Mouse (Mus musculus): Measurements from ENCODE around the gene Oaz2. TPM values are rescaled to one million over a fixed set of nuclear protein-coding genes. Genes with fewer than 3 reads are reported as not detected.

Oaz2 gene
- polyA plus RNA-seq, 1 experiment, result 140 TPM

GRCm38 (mm10) chr9:65666042-65666441, 1.8 kb upstream of the Oaz2 start:
- Histone ChIP-seq H3K36me3 (ENCODE audit: control insufficient read depth, insufficient read depth) (no peaks in the 10 kb centered on the region), H3ac (ENCODE audit: control insufficient read depth, insufficient read length) (no peak overlapping the region), H3K27me3 (ENCODE audit: control insufficient read depth, insufficient read depth, insufficient read length) (no peaks in the 10 kb centered on the region), H3K4me2 (ENCODE audit: low read depth) (no peak overlapping the region), H3K79me2 (ENCODE audit: control insufficient read depth, insufficient read depth) (no peaks in the 10 kb centered on the region), H3K4me3 (no peak overlapping the region)
- TF ChIP-seq SRF (IDR thresholded peaks at IDR 0.05; ENCODE audit: control insufficient read depth, insufficient read length, low read depth) (no peak), POLR2A (IDR thresholded peaks at IDR 0.05; ENCODE audit: insufficient read length, low read depth) (no peak), REST (IDR thresholded peaks at IDR 0.05; ENCODE audit: insufficient read depth, insufficient read length) (no peak)

- H3K4me3 ChIP-seq, result no peak overlapping the region
- H3K36me3 ChIP-seq (ENCODE audit: control insufficient read depth, insufficient read depth), result no peaks in the 10 kb centered on the region
- no peaks in the 10 kb centered on the region for H3K79me2 ChIP-seq (ENCODE audit: control insufficient read depth, insufficient read depth)
- no peak overlapping the region for H3ac ChIP-seq (ENCODE audit: control insufficient read depth, insufficient read length)
- H3K4me2 ChIP-seq (ENCODE audit: low read depth), result no peak overlapping the region
- H3K27me3 ChIP-seq (ENCODE audit: control insufficient read depth, insufficient read depth, insufficient read length), result no peaks in the 10 kb centered on the region
- no peak for TF ChIP-seq MYOG (IDR thresholded peaks at IDR 0.05; ENCODE audit: control insufficient read depth in 1 of 3, insufficient read depth in 1 of 3, insufficient read length in 2 of 3, low read depth in 2 of 3)
- TF ChIP-seq POLR2A (IDR thresholded peaks at IDR 0.05; ENCODE audit: insufficient read length, low read depth), result no peak
- TF ChIP-seq SRF (IDR thresholded peaks at IDR 0.05; ENCODE audit: control insufficient read depth, insufficient read length, low read depth), result no peak
- TF ChIP-seq USF1 (IDR thresholded peaks at IDR 0.05; ENCODE audit: low read depth), result no peak
- TF ChIP-seq MYOD1 (IDR thresholded peaks at IDR 0.05; ENCODE audit: control insufficient read depth in 1 of 3, insufficient read length in 2 of 3, low read depth in 2 of 3), result no peak
- TF ChIP-seq POLR2AphosphoS2 (IDR thresholded peaks at IDR 0.05; ENCODE audit: insufficient read length, low read depth), result no peak
- TF ChIP-seq E2F4 (IDR thresholded peaks at IDR 0.05; ENCODE audit: insufficient read depth), result no peak
- no peak for TF ChIP-seq REST (IDR thresholded peaks at IDR 0.05; ENCODE audit: insufficient read depth, insufficient read length)
- TF ChIP-seq TCF3 (IDR thresholded peaks at IDR 0.05; ENCODE audit: insufficient read length, low read depth), result no peak
- no peak for TF ChIP-seq CEBPB (IDR thresholded peaks at IDR 0.05; ENCODE audit: insufficient read depth, poor library complexity, severe bottlenecking)
- TF ChIP-seq MAX (IDR thresholded peaks at IDR 0.05; ENCODE audit: low read depth), result no peak
- no peak for TF ChIP-seq TCF12 (IDR thresholded peaks at IDR 0.05; ENCODE audit: insufficient read depth, poor library complexity, severe bottlenecking)
These were observed 3.7 kb downstream of the Oaz2 start for GRCm38 (mm10) chr9:65671431-65671931.

GRCm38 (mm10) chr9:65672996-65673395, 5.2 kb downstream of the Oaz2 start:
- no peak overlapping the region for H3ac ChIP-seq (ENCODE audit: control insufficient read depth, insufficient read length)
- no peak for TF ChIP-seq E2F4 (IDR thresholded peaks at IDR 0.05; ENCODE audit: insufficient read depth)
- no peak for TF ChIP-seq SRF (IDR thresholded peaks at IDR 0.05; ENCODE audit: control insufficient read depth, insufficient read length, low read depth)
- TF ChIP-seq TCF3 (IDR thresholded peaks at IDR 0.05; ENCODE audit: insufficient read length, low read depth), result no peak
- no peak for TF ChIP-seq POLR2AphosphoS2 (IDR thresholded peaks at IDR 0.05; ENCODE audit: insufficient read length, low read depth)
- no peak for TF ChIP-seq CEBPB (IDR thresholded peaks at IDR 0.05; ENCODE audit: insufficient read depth, poor library complexity, severe bottlenecking)
- TF ChIP-seq REST (IDR thresholded peaks at IDR 0.05; ENCODE audit: insufficient read depth, insufficient read length), result no peak
- no peak for TF ChIP-seq MAX (IDR thresholded peaks at IDR 0.05; ENCODE audit: low read depth)
- no peak for TF ChIP-seq POLR2A (IDR thresholded peaks at IDR 0.05; ENCODE audit: insufficient read length, low read depth)
- no peak for TF ChIP-seq USF1 (IDR thresholded peaks at IDR 0.05; ENCODE audit: low read depth)
- H3K79me2 ChIP-seq (ENCODE audit: control insufficient read depth, insufficient read depth), result peaks cover 13% of the 10 kb centered on the region
- peak overlapping the region; percentile 76 for H3K4me2 ChIP-seq (ENCODE audit: low read depth)
- no peaks in the 10 kb centered on the region for H3K27me3 ChIP-seq (ENCODE audit: control insufficient read depth, insufficient read depth, insufficient read length)
- H3K36me3 ChIP-seq (ENCODE audit: control insufficient read depth, insufficient read depth), result no peaks in the 10 kb centered on the region
- no peak overlapping the region for H3K4me3 ChIP-seq

GRCm38 (mm10) chr9:65675461-65676357, 7.9 kb downstream of the Oaz2 start:
- TF ChIP-seq POLR2AphosphoS2 (IDR thresholded peaks at IDR 0.05; ENCODE audit: insufficient read length, low read depth) (no peak), MYOD1 (IDR thresholded peaks at IDR 0.05; ENCODE audit: control insufficient read depth in 1 of 3, insufficient read length in 2 of 3, low read depth in 2 of 3) (no peak), MYOG (IDR thresholded peaks at IDR 0.05; ENCODE audit: control insufficient read depth in 1 of 3, insufficient read depth in 1 of 3, insufficient read length in 2 of 3, low read depth in 2 of 3) (no peak), TCF12 (IDR thresholded peaks at IDR 0.05; ENCODE audit: insufficient read depth, poor library complexity, severe bottlenecking) (no peak), CEBPB (IDR thresholded peaks at IDR 0.05; ENCODE audit: insufficient read depth, poor library complexity, severe bottlenecking) (no peak), POLR2A (IDR thresholded peaks at IDR 0.05; ENCODE audit: insufficient read length, low read depth) (no peak), REST (IDR thresholded peaks at IDR 0.05; ENCODE audit: insufficient read depth, insufficient read length) (no peak), TCF3 (IDR thresholded peaks at IDR 0.05; ENCODE audit: insufficient read length, low read depth) (no peak), E2F4 (IDR thresholded peaks at IDR 0.05; ENCODE audit: insufficient read depth) (no peak), MAX (IDR thresholded peaks at IDR 0.05; ENCODE audit: low read depth) (no peak), USF1 (IDR thresholded peaks at IDR 0.05; ENCODE audit: low read depth) (no peak), SRF (IDR thresholded peaks at IDR 0.05; ENCODE audit: control insufficient read depth, insufficient read length, low read depth) (no peak)
- H3K4me2 ChIP-seq (ENCODE audit: low read depth), result peak overlapping the region; percentile 84
- H3K4me3 ChIP-seq, result peak overlapping the region; percentile 54
- H3ac ChIP-seq (ENCODE audit: control insufficient read depth, insufficient read length), result peak overlapping the region; percentile 46
- H3K27me3 ChIP-seq (ENCODE audit: control insufficient read depth, insufficient read depth, insufficient read length), result no peaks in the 10 kb centered on the region
- H3K36me3 ChIP-seq (ENCODE audit: control insufficient read depth, insufficient read depth), result no peaks in the 10 kb centered on the region
- peaks cover 37% of the 10 kb centered on the region for H3K79me2 ChIP-seq (ENCODE audit: control insufficient read depth, insufficient read depth)
